Mouse (Mus musculus): ENCODE measurements around the gene Ifi27l2a.
"Not testable (repeated sequence)": the region's sequence is repeated elsewhere in the genome, so short reads cannot be mapped to it uniquely, and the experiment has no call there.

Ifi27l2a gene

DNA sequence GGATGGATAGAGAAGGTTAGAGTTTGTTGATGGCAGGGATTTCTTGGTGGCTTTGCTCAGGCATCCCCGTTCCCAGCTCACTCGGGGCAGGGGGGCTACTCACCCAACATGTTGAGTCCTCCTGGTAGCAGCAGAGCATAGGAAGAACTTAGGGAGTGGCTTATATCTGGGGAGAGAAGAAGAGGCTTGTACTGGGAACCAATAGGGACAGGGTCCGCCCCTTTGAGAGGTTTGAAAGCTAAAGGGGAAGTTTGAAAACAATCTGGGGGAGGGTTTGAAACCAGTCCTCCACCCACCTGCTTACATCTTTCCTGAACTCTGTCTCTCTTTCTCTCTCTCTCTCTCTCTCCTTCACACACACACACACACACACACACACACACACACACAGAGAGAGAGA is at the start of gene Ifi27l2a:
Gene Ifi27l2a, minus strand, starts transcription at position 157 of the 400 bp plus-strand sequence.
- no peak for DNase-seq

DNA sequence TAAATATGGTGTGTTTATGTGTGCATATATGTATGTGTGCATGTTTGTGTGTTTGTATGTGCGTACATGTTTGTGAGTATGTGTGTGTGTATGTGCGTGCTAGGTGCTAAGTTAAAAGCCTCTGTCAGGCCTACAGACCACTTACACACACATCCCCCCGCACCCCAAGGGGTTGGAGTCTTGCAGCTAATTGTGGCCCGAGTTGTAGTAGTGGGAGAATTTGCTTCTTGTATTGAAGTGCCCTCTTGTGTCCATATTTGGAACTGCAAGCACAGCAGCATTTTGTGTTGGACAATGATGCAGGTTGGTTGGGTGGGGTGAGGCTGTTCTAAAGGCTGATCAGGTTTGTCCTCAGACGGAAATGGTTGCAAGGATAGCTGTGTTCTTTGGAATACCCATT is 49.3 kb upstream of the Ifi27l2a start:
- DNase-seq: peak; percentile 83 to 92

DNA sequence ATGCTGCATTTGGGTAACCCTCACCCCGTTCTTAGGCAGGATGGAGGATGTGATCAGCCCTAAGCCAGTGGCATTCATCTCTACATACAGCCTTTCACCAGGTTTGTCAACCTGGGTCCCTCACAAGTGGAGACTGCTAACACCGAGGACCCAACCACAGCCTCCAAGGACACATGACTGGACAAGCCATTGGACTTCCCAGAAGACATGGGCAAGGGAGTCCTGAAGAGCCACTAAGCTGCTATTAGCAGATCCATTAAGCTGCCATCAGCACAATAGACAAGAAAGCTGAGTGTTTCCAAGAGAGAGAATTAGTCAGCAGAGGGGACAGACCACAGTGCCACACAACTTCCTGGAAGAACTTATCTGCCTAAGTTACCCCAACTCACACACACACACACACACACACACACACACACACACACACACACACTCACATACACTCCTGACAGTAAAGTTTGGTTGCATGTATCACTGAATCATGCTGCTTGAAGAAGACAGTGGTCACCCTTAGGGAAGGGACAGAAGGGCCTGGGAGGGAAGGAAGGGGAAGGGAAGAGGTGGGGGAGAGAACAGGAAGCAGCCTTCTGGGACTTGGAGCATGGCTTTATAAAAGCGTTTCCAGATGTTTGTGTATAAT is 47.7 kb upstream of the Ifi27l2a start:
- no peak for DNase-seq

DNA sequence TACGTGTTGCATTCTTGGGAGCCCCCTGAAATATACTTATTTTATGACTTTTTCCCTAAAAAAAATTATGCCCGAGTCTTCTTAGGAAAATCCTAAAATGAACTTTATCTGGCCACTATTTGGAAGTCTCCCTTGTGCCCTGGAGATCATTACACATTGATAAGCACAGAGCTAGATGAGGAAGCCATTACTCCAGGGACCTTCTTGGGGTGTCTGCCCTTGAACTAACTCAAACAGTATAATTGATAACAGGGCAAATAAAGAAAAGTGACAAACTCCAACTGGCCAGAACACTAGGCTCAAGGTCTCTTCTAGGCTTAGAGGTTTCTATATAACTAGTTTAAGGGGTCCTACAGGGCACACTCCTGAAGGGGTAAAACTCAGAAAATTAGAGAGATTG is 44.3 kb upstream of the Ifi27l2a start:
- DNase-seq: no peak

DNA sequence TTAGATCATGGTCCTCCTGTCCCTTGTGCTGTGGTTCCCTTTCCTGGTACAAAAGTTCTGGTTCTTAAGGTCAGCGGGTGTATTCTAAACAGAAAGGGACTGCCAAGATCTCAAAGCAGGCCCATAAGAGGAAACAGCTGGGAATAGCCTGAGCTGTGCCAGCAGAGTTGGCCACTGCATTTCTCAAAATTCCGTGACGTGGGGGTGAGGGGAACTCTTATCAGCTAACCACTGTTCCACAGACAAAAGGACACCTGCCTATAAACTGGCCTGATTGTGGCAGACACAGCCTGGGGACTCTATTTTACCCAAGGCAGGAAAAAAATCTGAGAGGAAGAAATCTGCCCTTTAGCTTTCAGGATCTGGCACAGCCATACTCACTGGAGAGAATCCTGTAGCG is 43.8 kb upstream of the Ifi27l2a start:
- no peak for DNase-seq

DNA sequence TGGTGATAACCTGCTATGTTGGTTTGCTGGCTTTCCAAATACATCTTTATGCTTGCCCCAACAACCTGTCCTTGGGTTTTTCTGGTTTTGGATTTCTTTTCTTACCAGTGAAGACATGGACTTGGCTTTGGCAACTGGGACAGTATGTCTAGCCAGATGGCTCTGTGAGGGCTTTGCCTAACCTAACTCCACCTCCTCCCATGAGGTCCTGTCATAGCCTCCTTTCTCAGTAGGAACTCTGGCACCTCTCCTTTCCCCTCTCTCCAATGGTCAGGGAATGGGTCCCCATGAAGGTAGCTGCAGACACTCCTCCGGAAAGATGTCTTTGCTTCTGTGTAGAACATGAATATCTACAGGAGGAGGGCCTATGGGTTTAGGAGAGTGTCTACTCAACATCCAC is 43.2 kb upstream of the Ifi27l2a start:
- DNase-seq: peak; percentile 43 to 53

DNA sequence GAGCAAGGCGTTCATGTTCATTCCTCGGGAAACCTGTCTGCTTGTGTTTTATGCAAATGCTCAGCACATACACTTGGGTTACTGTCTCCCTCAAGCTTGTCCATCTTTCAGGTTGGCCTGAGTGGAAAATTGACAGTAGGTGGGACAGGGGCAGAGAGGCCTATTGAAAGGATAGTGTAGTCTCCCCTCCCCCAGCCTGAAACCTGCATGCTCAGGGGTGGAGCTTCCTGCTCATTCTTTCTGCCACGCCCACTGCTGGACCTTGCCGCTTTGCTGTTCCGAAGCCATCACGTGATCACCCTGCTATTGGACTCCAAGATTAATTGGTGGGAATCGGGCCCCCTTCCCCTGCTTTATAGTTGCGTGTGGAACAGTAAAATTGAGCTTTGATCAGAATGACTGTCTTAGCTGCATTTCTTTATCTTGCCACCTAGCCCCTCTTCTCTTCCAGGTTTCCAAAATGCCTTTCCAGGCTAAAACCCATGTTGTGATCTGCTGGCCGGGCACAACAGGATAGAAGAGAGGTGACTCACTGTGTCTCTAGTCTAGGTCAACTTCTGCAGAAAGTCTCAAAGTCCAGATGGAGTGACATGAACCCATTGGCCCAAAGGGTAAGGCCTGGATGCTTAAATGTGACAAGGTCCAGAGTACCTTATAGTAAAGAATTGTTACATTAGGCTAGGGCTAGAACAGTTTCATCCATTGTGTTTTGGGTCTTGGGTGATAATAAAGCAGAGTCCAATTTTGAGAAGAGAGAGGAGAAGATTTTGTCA is 40.9 kb upstream of the Ifi27l2a start:
- not testable (repeated sequence) for DNase-seq

DNA sequence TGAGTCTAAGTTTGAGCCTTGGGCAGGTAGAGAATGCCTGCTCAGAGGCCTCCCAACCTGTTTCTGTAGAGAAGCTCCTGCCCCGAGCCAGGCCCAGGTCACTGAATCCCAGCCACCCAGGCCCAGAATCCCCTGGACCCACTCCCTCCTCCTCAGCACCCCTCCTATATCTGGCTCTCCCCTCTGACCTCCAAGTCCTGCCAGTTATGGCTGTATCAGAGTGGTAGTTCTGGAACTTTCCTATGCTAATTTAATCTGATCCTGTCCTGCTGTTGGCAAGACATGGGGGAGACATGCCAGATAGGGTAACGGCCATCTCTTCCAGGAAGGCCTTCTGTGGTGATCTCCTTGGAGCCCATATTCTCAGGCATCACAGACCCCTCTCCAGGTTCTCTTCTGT is 39.3 kb upstream of the Ifi27l2a start:
- no peak for DNase-seq

DNA sequence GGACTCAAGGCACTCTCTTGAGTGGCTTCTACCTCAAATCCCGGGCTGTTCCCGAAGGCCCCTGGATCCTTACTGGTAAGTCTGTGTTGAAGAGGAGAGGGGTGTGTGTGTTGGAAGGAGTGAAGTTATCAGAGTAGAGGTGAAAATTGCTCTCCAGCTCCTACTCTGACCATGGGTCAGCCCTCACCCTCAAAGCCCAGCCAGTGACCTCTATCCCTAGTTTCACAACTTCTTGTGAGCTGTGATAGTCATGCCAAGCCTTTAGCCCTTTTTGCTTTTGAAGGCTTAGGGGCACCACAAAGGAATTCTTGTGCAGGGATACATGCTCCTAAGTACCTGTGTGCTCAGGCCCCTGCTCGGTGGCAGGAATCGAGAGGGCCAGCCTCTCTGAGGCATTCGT is 38.2 kb upstream of the Ifi27l2a start:
- DNase-seq: no peak

DNA sequence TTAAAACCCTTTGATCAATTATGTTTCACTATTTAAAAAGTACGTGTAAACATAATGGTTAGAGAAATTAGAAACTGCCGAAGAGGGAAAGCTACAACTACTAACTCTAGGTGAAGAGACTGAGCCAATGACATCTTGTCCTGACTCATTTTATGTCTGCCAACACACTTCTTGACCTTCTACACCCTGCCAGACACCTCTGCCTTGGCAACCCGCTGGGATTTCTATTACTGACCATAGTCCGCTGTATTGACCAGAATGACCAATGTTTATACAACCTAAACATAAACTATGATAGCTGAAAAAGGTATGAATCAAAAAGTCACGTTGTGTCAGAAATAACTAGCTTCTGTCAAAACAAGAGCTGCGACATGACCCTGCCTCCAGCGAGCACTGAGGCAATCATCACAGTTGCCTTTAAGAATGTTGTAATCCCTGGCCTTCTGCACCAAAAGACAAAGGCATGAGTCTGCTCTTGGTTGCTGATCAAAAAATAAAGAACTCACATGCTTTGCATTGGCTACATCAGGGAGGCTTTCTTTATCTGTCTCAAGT is 34.1 kb upstream of the Ifi27l2a start:
- no peak for DNase-seq

DNA sequence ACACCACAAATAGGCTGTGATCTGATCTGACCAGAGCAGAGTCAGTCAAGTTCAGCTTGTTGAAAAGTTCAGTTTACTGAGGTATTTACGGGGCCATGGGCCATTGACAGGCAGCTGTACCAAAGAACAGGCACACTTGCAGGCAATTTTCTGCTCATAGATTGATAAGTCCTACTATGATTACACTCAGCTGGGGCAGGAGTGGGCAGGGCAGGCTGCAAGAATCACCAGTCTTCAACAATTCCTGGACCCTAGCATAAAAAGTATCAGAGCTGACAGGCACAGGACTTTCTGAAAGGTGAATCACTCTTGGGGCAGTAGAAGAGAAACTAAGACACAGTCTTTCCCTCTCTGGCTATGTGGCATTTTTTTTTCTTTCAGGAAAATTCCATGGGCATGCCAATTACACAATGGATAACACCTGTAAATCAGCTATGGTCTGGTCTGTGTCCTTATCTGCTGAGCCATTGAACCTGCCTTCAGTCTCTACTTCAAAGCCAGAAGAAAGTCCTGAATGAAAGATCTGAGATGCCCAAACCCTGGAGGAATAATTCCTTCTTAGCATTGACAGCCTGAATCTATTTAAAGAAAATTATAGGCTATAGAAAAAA is 33.4 kb upstream of the Ifi27l2a start:
- DNase-seq: no peak

DNA sequence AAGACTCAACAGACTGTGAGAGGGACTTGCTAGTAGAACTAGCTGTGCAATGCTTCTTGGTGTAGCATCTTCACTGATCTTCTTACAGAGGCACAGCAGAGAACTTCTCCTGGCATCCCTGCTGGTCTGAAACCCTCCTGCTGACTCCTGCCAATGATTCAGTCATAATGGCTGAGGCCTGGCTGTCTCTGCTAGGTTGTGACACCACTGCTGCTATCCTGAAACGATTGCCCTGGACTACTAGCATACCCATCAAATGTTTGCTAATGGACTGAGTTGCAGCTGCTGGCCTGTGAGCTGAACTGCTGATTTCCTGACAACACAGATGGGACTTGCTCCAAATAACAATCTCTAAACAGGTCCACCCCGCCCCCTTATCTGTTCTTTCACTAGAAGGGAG is 31.0 kb upstream of the Ifi27l2a start:
- DNase-seq: no peak

DNA sequence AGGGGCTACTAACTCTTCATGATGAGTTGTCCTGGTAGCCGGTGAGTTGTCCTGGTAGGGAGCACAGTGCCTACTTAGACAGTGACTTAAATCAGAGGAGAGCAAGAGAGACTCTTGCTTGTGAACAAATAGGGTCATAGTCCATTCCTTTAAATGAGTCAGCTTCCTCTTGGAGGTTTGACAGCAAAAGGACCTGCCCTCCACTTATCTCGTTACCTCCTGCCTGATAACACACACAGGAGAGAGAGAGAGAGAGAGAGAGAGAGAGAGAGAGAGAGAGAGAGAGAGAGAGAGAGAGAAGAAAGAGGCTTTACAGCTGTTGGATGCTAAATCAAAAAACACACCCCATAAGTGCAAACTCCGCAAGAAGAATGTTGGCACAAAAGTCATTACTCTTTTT is 13.7 kb upstream of the Ifi27l2a start, which contains the start of gene Ifi27l2b:
Gene Ifi27l2b, minus strand, starts transcription at position 84 of the 400 bp plus-strand sequence.
- DNase-seq: no peak

DNA sequence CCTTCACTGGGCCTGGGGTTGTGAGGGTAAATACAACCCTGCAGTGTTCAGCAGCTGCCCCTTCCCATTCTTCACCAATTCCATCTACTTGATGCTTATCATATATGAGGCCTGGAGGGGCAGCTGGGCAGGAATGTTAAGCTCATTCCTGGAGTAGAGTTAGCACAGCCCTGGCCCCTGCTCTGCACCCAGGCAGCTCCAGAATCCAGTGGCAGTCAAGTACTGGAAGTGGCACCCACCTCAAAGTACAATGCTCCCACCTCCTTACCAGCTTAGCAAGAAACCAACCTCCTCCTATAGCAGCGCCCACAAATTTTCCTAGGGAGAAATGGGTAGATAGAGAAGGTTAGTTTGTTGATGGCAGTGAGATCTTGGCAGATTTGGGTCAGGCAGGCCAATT is 13.2 kb upstream of the Ifi27l2a start:
- not testable (repeated sequence) for DNase-seq

DNA sequence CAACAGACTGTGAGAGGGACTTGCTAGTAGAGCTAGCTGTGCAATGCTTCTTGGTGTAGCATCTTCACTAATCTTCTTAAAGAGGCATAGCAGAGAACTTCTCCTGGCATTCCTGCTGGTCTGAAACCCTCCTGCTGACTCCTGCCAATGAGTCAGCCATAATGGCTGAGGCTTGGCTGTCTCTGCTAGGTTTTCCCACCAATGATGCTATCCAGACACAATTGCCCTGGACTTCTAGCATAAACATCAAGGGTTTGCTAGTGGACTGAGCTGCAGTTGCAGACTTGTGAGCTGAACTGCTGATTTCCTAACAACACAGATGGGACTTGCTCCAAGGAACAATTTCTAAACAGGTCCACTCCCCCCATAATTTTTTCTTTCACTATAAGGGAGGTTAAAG is 9.9 kb upstream of the Ifi27l2a start:
- DNase-seq: no peak

DNA sequence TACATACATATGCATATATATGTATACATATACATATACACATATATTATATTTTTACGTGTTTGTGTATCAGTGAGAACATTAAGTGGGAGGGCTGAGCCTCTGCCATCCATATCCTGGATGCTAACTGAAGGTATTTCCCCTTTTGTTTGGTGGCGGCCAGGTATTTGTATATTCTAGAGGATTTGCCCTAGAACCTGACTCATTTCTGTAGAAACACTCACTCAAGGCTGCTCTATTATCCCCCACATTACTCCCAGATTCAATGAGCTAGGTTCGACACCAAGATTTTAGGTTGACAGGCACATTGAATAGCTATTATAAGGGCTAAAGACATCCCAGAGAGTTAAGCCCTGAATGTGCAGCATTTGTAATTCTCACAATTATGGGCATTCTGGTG is 1.6 kb upstream of the Ifi27l2a start:
- DNase-seq: no peak

DNA sequence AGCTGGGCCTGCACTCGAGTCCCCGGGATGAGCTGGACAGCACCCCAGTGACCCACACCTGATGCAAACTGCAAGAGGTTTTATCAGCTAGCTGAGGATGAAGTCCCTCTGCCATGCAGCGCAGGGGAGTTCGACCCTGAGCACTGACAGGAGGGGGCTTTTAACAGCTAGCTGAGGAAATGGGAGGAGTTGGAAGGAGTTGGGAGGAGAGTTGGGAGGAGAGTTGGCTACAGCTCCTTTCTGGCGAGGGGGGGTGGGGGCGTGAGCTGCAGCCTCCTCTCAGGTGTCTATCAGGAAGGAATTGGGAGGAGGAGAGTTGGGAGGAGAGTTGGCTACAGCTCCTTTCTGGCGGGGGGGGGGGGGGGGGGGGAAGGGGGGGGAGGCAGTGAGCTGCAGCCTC is 781 bp upstream of the Ifi27l2a start:
- not testable (repeated sequence) for DNase-seq

DNA sequence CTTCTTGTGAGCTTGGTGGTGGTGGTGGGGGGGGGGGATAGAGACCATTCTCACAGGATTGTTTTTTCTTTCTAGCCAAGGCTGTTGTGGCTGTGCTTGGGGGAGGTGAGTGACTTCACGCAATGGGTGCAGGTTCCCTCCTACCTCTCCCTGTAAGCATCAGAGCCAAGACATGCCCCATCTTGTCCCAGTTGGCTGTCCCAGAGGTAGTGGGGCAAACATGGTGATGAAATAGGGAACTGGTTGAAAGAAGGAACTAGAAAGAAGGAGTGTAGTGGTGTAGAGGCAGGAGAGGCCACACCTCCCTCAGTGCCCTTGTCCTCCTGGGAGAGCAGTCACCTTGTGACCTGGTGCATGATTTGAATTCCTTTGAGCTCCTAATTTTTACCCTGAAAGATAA is 5.9 kb downstream of the Ifi27l2a start:
- no peak for DNase-seq

DNA sequence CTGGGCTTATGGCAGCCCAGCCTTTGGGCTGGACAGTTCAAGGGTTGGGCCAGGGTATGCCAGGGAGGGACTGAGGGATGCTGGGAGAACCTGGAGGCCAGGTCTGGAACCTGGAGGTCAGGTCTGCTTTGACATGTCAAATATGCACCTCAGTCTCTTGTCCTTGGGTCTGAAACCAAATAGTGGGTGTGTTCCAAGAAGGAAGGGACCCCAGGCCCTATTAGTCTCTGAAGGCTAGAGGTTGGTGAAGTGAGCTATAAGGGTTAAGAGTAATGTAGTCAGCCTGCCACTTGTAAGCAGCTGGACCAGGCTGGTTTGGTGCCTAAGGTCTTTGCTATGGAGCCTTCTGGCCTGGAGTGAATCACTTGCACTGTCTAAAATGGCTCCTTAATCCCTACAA is 8.6 kb downstream of the Ifi27l2a start:
- no peak for DNase-seq

DNA sequence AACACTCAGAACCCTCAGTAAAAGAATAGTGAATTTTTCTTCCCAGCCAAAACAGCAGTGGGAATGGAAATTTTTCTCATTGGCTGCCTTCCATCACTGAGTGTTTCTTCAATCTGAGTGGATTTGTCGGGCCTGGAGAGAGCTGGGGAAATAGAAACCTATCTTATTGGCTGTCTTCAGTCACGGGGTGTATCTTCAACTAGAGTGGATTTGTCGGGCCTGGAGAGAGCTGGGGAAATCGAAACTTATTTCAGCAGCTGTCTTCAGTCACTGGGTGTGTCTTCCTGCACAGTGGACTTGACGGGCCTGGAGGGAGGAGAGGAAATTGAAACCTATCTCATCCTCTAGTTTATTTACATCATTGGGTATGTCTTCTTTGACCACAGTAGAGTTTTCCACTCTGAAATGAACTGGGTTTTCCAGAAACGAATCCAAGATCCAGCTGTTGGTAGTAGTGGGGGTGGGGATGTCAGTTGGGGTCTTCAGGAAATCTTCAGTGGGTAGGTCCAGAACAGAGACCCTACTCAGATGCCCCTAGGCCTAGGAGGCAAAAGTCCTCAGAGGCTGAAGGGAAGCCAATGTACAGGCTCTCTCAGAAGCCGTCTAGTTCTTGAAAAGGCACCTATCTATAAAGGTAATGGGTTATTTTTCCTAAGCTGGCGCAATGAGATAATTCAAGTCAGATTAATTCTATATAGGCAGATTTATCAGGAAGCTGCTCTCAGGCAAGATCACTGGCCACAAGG is 9.3 kb downstream of the Ifi27l2a start, which contains the start of gene Ifi27:
Gene Ifi27, plus strand, starts transcription at position 226 of the 746 bp plus-strand sequence.
- peak; percentile 7 to 22 for DNase-seq

DNA sequence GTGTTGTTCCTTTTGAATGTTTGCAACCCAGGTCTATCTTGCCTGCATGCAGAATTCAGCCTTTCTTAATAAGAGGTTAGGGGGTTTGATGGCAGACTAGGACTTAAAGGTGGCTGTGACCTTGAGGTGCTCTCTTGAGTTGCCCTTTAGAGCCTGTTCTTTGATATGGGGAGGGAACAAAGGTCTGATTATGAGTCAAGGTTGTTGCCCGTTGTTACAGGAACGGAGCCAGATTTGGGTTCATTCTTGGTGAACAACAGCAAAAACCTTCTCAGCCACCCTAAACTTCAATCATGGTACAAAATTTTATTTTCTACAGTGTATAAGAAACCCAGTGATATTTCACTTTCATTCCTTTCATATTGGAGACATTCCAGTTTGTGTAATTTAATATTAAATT is 10.1 kb downstream of the Ifi27l2a start:
- no peak for DNase-seq

DNA sequence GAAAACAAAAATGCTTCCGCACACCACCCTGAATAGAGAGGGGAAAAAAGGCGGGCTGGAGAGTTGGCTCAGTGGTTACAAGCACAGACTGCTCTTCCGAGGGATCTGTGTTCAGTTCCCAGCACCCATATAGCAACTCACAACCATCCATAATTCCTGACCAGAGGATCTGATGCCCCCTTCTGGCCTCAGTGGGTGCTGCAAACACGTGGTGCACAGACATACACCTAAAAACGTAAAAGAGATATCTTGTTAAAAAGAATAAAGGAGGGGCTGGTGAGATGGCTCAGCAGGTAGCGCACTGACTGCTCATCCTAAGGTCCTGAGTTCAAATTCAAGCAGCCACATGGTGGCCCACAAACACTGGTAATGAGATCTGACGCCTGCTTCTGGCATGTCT is 16.8 kb downstream of the Ifi27l2a start:
- DNase-seq: peak; percentile 32 to 36

All from cerebellum, postnatal 10 days (tissue).